Mouse (Mus musculus) frontal cortex, postnatal 14 days (tissue): ENCODE data around the gene Sema3c.

Source experiments
- DNase-seq, 2 experiments: peaks; one replicate each; pipeline ENCODE4 v3.0.0; 2022; ENCODE audit warnings: low spot score in 2 of 2

The Sema3c gene

GRCm38 (mm10) chr5:17776571-17776970 lies 202.5 kb downstream of the Sema3c start:
- DNase-seq = no peak
